Mouse (Mus musculus): ENCODE measurements at regions not wholly inside any gene's neighbourhood (a gene's known extent, or its start where the extent isn't known, plus 50 kb on each side); places are given as distances from the start of the nearest gene placed in this dataset.

GRCm38 (mm10) chr7:83094899-83095298 lies 227.8 kb downstream of the Mex3b start:
- Histone ChIP-seq H3K4me1 (ENCODE audit: control insufficient read depth, insufficient read depth, insufficient read length) (no peaks in the 10 kb centered on the region; the same call in 1 of the 2 replicates), H3K4me3 (ENCODE audit: extremely low read depth, insufficient read depth, insufficient read length) (no peak overlapping the region), H3K27me3 (ENCODE audit: control insufficient read depth, insufficient read depth, low read length) (no peaks in the 10 kb centered on the region), H3K27ac (ENCODE audit: insufficient read depth, low read length) (no peak overlapping the region), H3K36me3 (ENCODE audit: control insufficient read depth, insufficient read depth, low read length) (no peaks in the 10 kb centered on the region)
- 68% methylated on average over 3 of the region's 3 CpGs for WGBS
- DNase-seq (ENCODE audit: low read depth in 1 of 2, low spot score in 2 of 2): no peak
- TF ChIP-seq POLR2A (IDR thresholded peaks at IDR 0.05; ENCODE audit: low read depth, low read length): no peak
- TF ChIP-seq CTCF (IDR thresholded peaks at IDR 0.05; ENCODE audit: extremely low read depth, insufficient read depth, insufficient read length, insufficient replicate concordance): no peak

DNA sequence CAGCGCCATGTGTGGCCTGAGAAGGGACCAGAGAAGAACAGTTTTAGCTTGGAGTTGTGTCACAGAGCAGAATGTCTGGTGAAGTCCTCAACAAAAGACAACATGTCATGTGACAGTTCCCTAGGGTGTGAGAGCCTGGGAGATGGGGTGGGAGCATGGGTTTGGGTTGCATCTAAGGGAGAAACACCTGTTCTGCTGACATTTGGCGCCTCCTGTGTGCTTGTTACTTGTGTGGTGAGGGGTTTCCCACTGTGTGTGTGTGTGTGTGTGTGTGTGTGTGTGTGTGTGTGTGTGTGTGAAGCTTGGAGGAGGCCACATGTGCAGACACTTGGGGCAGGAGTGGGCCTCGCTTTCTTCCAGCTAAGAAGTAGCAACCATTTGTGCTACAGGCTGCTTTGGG lies 228.5 kb downstream of the Mex3b start:
- no peaks in the 10 kb centered on the region for H3K36me3 ChIP-seq (ENCODE audit: control insufficient read depth, insufficient read depth, low read length)
- no peak overlapping the region for H3K27ac ChIP-seq (ENCODE audit: insufficient read depth, low read length)
- DNase-seq (ENCODE audit: low read depth in 1 of 2, low spot score in 2 of 2): no peak
- H3K4me1 ChIP-seq (ENCODE audit: control insufficient read depth, insufficient read depth, insufficient read length): no peaks in the 10 kb centered on the region; the same call in 1 of the 2 replicates
- no peak overlapping the region for H3K4me3 ChIP-seq (ENCODE audit: extremely low read depth, insufficient read depth, insufficient read length)
- WGBS: 74% methylated on average over 3 of the region's 3 CpGs
- no peaks in the 10 kb centered on the region for H3K27me3 ChIP-seq (ENCODE audit: control insufficient read depth, insufficient read depth, low read length)
- TF ChIP-seq POLR2A (IDR thresholded peaks at IDR 0.05; ENCODE audit: low read depth, low read length) (no peak), CTCF (IDR thresholded peaks at IDR 0.05; ENCODE audit: extremely low read depth, insufficient read depth, insufficient read length, insufficient replicate concordance) (no peak)

DNA sequence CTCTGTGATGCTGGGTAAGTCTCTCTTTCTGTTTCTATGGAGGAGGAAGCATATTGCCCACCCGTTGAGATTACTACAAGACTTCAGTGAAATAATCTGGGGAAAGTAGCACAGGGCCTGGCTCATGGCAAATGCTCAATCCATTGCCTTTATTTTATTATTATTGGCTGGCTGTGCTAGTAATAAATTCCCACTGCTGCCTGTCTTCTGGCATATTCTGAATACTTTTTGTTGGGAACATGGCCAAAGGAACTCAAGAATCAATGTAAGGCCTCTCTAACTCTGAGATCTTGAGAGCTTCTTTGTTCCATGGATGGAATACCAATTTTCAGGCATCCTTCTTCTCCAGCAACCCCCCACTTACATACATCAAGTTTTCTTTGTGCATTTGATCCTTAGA lies 237.3 kb downstream of the Mex3b start:
- H3K4me1 ChIP-seq (ENCODE audit: control insufficient read depth, insufficient read depth, insufficient read length): peaks cover 2% of the 10 kb centered on the region; the same call in 1 of the 2 replicates
- no peaks in the 10 kb centered on the region for H3K36me3 ChIP-seq (ENCODE audit: control insufficient read depth, insufficient read depth, low read length)
- WGBS: 79% methylated on average over 1 of the region's 1 CpGs
- DNase-seq (ENCODE audit: low read depth in 1 of 2, low spot score in 2 of 2): no peak
- TF ChIP-seq CTCF (IDR thresholded peaks at IDR 0.05; ENCODE audit: extremely low read depth, insufficient read depth, insufficient read length, insufficient replicate concordance) (no peak), POLR2A (IDR thresholded peaks at IDR 0.05; ENCODE audit: low read depth, low read length) (no peak)
- no peak overlapping the region for H3K4me3 ChIP-seq (ENCODE audit: extremely low read depth, insufficient read depth, insufficient read length)
- H3K27ac ChIP-seq (ENCODE audit: insufficient read depth, low read length): no peak overlapping the region
- H3K27me3 ChIP-seq (ENCODE audit: control insufficient read depth, insufficient read depth, low read length): no peaks in the 10 kb centered on the region; the same call in 1 of the 2 replicates

DNA sequence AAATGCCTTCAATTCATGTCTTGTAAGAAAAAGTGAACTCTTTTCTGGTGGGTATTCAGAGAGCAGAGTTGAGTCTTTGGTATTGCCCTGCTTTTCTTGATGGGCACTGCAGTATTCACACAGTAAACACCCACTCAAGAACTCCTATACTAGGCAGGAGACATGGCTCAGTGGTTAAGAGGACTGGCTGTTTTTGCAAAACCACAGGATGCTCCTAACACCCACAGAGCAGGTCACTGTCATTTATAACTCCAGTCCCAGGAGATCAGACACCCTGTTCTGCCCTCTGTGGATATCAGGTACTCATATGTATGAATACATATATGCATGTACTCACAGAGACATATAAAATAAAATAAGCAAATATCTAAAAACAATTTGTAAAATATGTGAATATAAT lies 238.5 kb downstream of the Mex3b start:
- no peak for TF ChIP-seq POLR2A (IDR thresholded peaks at IDR 0.05; ENCODE audit: low read depth, low read length)
- no peak for TF ChIP-seq CTCF (IDR thresholded peaks at IDR 0.05; ENCODE audit: extremely low read depth, insufficient read depth, insufficient read length, insufficient replicate concordance)
- H3K4me3 ChIP-seq (ENCODE audit: extremely low read depth, insufficient read depth, insufficient read length): no peak overlapping the region
- H3K36me3 ChIP-seq (ENCODE audit: control insufficient read depth, insufficient read depth, low read length): no peaks in the 10 kb centered on the region
- DNase-seq (ENCODE audit: low read depth in 1 of 2, low spot score in 2 of 2): peak in 1 of 2 experiments; percentile 22
- H3K27me3 ChIP-seq (ENCODE audit: control insufficient read depth, insufficient read depth, low read length): no peaks in the 10 kb centered on the region; the same call in 1 of the 2 replicates
- H3K27ac ChIP-seq (ENCODE audit: insufficient read depth, low read length): no peak overlapping the region
- peaks cover 2% of the 10 kb centered on the region; the same call in 1 of the 2 replicates for H3K4me1 ChIP-seq (ENCODE audit: control insufficient read depth, insufficient read depth, insufficient read length)

DNA sequence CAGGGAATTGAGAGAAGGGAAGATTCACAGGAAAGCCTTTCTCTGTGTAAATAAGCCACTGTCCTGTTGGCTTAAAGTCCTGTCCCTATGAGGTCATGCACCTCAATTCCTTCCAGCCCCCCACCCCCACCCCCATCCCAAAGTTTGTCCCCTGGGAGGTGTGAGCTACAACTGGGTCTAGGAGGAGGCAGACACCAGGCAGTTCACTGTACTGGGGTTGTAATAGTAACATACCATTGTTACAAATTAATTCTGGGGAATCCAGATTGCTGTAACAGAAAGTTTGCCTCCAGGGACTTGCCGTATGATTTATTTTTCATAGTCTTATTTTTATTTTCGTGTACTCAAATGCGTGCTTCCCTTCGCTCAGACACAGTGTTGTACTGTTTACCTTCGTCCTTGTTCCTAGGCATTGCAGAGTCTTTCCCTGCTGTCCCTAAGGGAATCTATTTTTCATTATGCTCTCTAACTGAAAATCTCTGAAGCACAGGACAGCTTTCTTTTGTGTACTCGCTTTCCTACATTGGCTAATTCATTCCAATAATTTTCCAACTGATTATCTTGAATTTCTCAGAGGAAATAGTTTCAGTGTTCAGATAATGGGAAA lies 244.2 kb downstream of the Mex3b start:
- Histone ChIP-seq H3K27me3 (ENCODE audit: control insufficient read depth, insufficient read depth, low read length) (no peaks in the 10 kb centered on the region), H3K36me3 (ENCODE audit: control insufficient read depth, insufficient read depth, low read length) (no peaks in the 10 kb centered on the region), H3K27ac (ENCODE audit: insufficient read depth, low read length) (no peak overlapping the region), H3K4me1 (ENCODE audit: control insufficient read depth, insufficient read depth, insufficient read length) (peaks cover under 1% of the 10 kb centered on the region; the same call in 1 of the 2 replicates), H3K4me3 (ENCODE audit: extremely low read depth, insufficient read depth, insufficient read length) (no peak overlapping the region)
- TF ChIP-seq POLR2A (IDR thresholded peaks at IDR 0.05; ENCODE audit: low read depth, low read length): no peak
- no peak for TF ChIP-seq CTCF (IDR thresholded peaks at IDR 0.05; ENCODE audit: extremely low read depth, insufficient read depth, insufficient read length, insufficient replicate concordance)
- WGBS: 95% methylated on average over 6 of the region's 6 CpGs
- no peak for DNase-seq (ENCODE audit: low read depth in 1 of 2, low spot score in 2 of 2)

GRCm38 (mm10) chr7:83116487-83116886 lies 249.4 kb downstream of the Mex3b start:
- no peak for DNase-seq (ENCODE audit: low read depth in 1 of 2, low spot score in 2 of 2)
- H3K4me1 ChIP-seq (ENCODE audit: control insufficient read depth, insufficient read depth, insufficient read length): no peaks in the 10 kb centered on the region
- no peaks in the 10 kb centered on the region for H3K36me3 ChIP-seq (ENCODE audit: control insufficient read depth, insufficient read depth, low read length)
- H3K27ac ChIP-seq (ENCODE audit: insufficient read depth, low read length): no peak overlapping the region
- H3K27me3 ChIP-seq (ENCODE audit: control insufficient read depth, insufficient read depth, low read length): no peaks in the 10 kb centered on the region
- no peak overlapping the region for H3K4me3 ChIP-seq (ENCODE audit: extremely low read depth, insufficient read depth, insufficient read length)
- TF ChIP-seq CTCF (IDR thresholded peaks at IDR 0.05; ENCODE audit: extremely low read depth, insufficient read depth, insufficient read length, insufficient replicate concordance) (no peak), POLR2A (IDR thresholded peaks at IDR 0.05; ENCODE audit: low read depth, low read length) (no peak)
- WGBS: 71% methylated on average over 1 of the region's 1 CpGs

DNA sequence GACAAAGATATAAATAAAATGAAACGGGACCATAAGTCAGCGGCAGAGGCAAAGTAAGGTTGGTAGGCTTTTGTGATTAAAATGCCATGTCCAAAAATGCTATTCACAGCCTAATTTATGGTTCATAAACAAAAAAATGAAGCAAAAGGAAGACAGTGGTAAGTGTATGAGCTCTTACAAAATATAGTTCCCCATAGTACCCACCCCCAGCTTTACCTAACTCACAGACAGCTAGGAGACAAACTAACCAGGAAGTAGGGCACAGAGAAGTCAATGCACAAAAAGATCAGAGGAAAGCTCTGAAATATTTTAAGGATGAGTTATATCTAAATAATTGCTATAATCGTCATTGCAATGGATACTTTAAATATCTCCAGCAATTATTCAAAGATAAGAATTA lies 249.9 kb downstream of the Mex3b start:
- WGBS: 80% methylated on average over 3 of the region's 3 CpGs
- H3K4me1 ChIP-seq (ENCODE audit: control insufficient read depth, insufficient read depth, insufficient read length): no peaks in the 10 kb centered on the region
- no peaks in the 10 kb centered on the region for H3K36me3 ChIP-seq (ENCODE audit: control insufficient read depth, insufficient read depth, low read length)
- no peak overlapping the region for H3K27ac ChIP-seq (ENCODE audit: insufficient read depth, low read length)
- no peak overlapping the region for H3K4me3 ChIP-seq (ENCODE audit: extremely low read depth, insufficient read depth, insufficient read length)
- no peak for DNase-seq (ENCODE audit: low read depth in 1 of 2, low spot score in 2 of 2)
- TF ChIP-seq CTCF (IDR thresholded peaks at IDR 0.05; ENCODE audit: extremely low read depth, insufficient read depth, insufficient read length, insufficient replicate concordance): no peak
- no peak for TF ChIP-seq POLR2A (IDR thresholded peaks at IDR 0.05; ENCODE audit: low read depth, low read length)
- no peaks in the 10 kb centered on the region for H3K27me3 ChIP-seq (ENCODE audit: control insufficient read depth, insufficient read depth, low read length)

All from spleen, adult 2 months (tissue).